Mouse (Mus musculus) embryonic fibroblast, embryonic 13.5 days (primary cell): ENCODE measurements at regions not wholly inside any gene's neighbourhood (a gene's known extent, or its start where the extent isn't known, plus 50 kb on each side); places are given as distances from the start of the nearest gene placed in this dataset.

Experiments used
- CTCF ChIP-seq: IDR thresholded peaks from 2 replicates; pipeline ENCODE4 v1.5.1; 2011; ENCODE audit warnings: mild to moderate bottlenecking, control low read depth, low read length, moderate library complexity, borderline replicate concordance; ENCODE audit not compliant: insufficient read depth
- POLR2A ChIP-seq: IDR thresholded peaks from 2 replicates; pipeline ENCODE4 v1.6.1; 2011; ENCODE audit warnings: low read depth, mild to moderate bottlenecking, control low read depth, low read length, moderate library complexity

DNA sequence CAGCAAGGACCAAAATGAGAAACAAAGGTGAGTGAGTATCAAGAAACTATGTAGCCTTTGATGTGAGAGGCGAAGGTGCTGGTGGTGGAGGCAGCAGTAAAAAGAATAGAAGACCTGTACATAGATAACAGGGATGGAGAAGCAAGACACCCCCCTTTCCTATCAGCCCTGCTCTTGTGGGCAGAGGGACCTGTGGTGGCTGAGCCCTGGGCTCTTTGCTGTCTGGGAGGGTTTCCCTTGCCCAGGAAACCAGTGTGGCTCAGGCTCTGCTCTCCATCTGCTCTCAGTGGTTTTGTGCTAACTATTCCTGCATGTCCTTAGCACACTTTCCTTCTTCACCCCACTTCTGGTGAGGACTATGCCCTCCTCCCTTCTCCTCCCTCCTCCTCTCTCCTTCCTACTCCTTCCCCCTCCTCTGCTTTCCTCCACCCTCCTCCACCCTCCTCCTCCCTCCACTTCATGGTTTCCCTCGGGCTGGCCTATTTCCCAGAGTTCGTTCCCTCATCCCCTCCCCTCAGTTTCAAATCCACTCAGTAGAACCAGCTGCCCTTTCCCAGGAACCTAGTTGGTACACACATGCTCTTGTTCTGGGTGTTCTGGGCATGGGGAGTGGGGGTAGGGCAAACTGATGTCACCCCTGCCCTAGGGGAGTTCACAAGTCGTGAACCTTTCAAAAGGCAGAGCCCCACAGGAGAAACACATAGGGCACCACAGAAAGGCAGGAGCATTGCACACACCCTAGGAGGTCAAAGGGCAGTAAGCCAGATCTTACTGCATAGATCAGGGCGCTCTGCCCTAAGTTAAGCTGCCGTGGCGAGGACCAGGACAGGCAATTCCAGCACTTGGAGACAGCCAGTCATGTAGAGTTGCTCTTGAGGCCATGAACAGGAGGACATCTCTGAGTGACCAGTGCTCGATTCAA, 93.1 kb downstream of the Cpn2 start:
- TF ChIP-seq POLR2A (no peak), CTCF (no peak)
